Mouse (Mus musculus) liver, embryonic 16.5 days (tissue): ENCODE measurements around the gene Fev. TPM values are rescaled to one million over a fixed set of nuclear protein-coding genes. Genes with fewer than 3 reads are reported as not detected.

Source experiments
- ATAC-seq: fragments of 200-750 bp; cut with Nextera tagmentation; 2 replicates; pipeline ENCODE4 v1.8.0; 2017; ENCODE audit warnings: low read depth, mild to moderate bottlenecking, moderate number of reproducible peaks, moderate library complexity
- H3K27ac ChIP-seq: fragments of 300-500 bp; sonication (generic); 2 replicates; pipeline ENCODE4 v1.5.1; 2014; ENCODE audit warnings: mild to moderate bottlenecking, low read length
- H3K27me3 ChIP-seq: fragments of 300-500 bp; sonication (generic); 2 replicates; pipeline ENCODE4 v1.6.1; 2014; ENCODE audit warnings: low read depth, low read length, mixed read lengths; ENCODE audit not compliant: control insufficient read depth, insufficient read depth
- H3K36me3 ChIP-seq: fragments of 300-500 bp; sonication (generic); 2 replicates; pipeline ENCODE4 v1.6.1; 2014; ENCODE audit warnings: mild to moderate bottlenecking; ENCODE audit not compliant: control insufficient read depth, insufficient read depth
- H3K4me1 ChIP-seq: fragments of 300-500 bp; sonication (generic); 2 replicates; pipeline ENCODE4 v1.6.1; 2014; ENCODE audit warnings: low read depth, low read length, mixed read lengths; ENCODE audit not compliant: control insufficient read depth
- H3K4me2 ChIP-seq: fragments of 300-500 bp; sonication (generic); 2 replicates; pipeline ENCODE4 v1.6.1; 2014; ENCODE audit warnings: low read depth, low read length, mixed read lengths
- H3K4me3 ChIP-seq: fragments of 300-500 bp; sonication (generic); 2 replicates; pipeline ENCODE4 v1.5.1; 2014; ENCODE audit warnings: low read depth, mild to moderate bottlenecking, low read length
- H3K9ac ChIP-seq: fragments of 300-500 bp; sonication (generic); 2 replicates; pipeline ENCODE4 v1.6.1; 2014; ENCODE audit warnings: low read depth, low read length
- H3K9me3 ChIP-seq: fragments of 300-500 bp; sonication (generic); replicated peaks from 2 replicates; pipeline ENCODE4 v1.6.1; 2016; ENCODE audit warnings: low read length; ENCODE audit not compliant: control insufficient read depth
- WGBS: fragments of 180-500 bp; shearing (Covaris S2); extraction: QIAGEN DNeasy Blood & Tissue Kit; methylation state at CpG from one replicate; pipeline ENCODE4 v1.1.7; 2014; ENCODE audit not compliant: insufficient replicate concordance; 5-methylcytosine and 5-hydroxymethylcytosine counted together
- microRNA counts: library from miRNA; unstranded; fragments of <30 nt; microRNA quantifications from one replicate; lab custom pipeline; 2016
- microRNA-seq: library from miRNA; unstranded; fragments of <30 nt; microRNA quantifications from one replicate; pipeline ENCODE4, GENCODE M21; 2016
- polyA plus RNA-seq: library from polyadenylated mRNA; unstranded; fragments of >200 nt; fragmentation: Nextera tagmentation; extraction: Ambion mirVana; gene quantifications from 2 replicates; pipeline ENCODE4 v1.2.1, GENCODE M21; 2015

Gene Fev
- polyA plus RNA-seq, 1 experiment from 2014 or later: not detected

- no peaks in the 10 kb centered on the region for H3K9me3 ChIP-seq
- no peak overlapping the region for H3K27ac ChIP-seq
- H3K36me3 ChIP-seq: no peaks in the 10 kb centered on the region
- no peak overlapping the region for H3K4me2 ChIP-seq
- no peak for ATAC-seq
- no peak overlapping the region for H3K9ac ChIP-seq
- no peak overlapping the region for H3K4me3 ChIP-seq
- 18% methylated on average over 6 of the region's 6 CpGs for WGBS
- peaks cover 52% of the 10 kb centered on the region for H3K27me3 ChIP-seq
- H3K4me1 ChIP-seq: no peaks in the 10 kb centered on the region; the same call in none of the 2 replicates
These were observed 35.0 kb downstream of the Fev start for GRCm38 (mm10) chr1:74850251-74850650.

- Histone ChIP-seq H3K4me1 (no peaks in the 10 kb centered on the region), H3K4me3 (no peak overlapping the region), H3K4me2 (no peak overlapping the region), H3K9me3 (no peaks in the 10 kb centered on the region), H3K27ac (no peak overlapping the region), H3K36me3 (no peaks in the 10 kb centered on the region), H3K27me3 (peaks cover 39% of the 10 kb centered on the region), H3K9ac (no peak overlapping the region)
- 35% methylated on average over 5 of the region's 5 CpGs for WGBS
- ATAC-seq: no peak
These were observed 36.3 kb downstream of the Fev start for GRCm38 (mm10) chr1:74848946-74849345.

- whole genome bisulfite sequencing: 24% methylated on average over 9 of the region's 9 CpGs
- Histone ChIP-seq H3K27me3 (peaks cover 16% of the 10 kb centered on the region), H3K27ac (no peak overlapping the region), H3K4me2 (no peak overlapping the region), H3K4me1 (no peaks in the 10 kb centered on the region), H3K9ac (no peak overlapping the region), H3K9me3 (no peaks in the 10 kb centered on the region), H3K4me3 (no peak overlapping the region), H3K36me3 (no peaks in the 10 kb centered on the region)
- no peak for ATAC-seq
These were observed 38.9 kb downstream of the Fev start for GRCm38 (mm10) chr1:74846341-74846740.

- H3K4me2 ChIP-seq: no peak overlapping the region
- ATAC-seq: no peak
- 66% methylated on average over 5 of the region's 5 CpGs for WGBS
- no peak overlapping the region for H3K27ac ChIP-seq
- no peak overlapping the region for H3K9ac ChIP-seq
- H3K4me3 ChIP-seq: no peak overlapping the region
- H3K27me3 ChIP-seq: peaks cover 2% of the 10 kb centered on the region; the same call in 1 of the 2 replicates
- H3K4me1 ChIP-seq: no peaks in the 10 kb centered on the region
- H3K9me3 ChIP-seq: no peaks in the 10 kb centered on the region
- no peaks in the 10 kb centered on the region for H3K36me3 ChIP-seq
These were observed 42.1 kb downstream of the Fev start for GRCm38 (mm10) chr1:74843090-74843489.

- 57% methylated on average over 3 of the region's 3 CpGs for WGBS
- no peak for ATAC-seq
- Histone ChIP-seq H3K27ac (no peak overlapping the region), H3K9me3 (no peaks in the 10 kb centered on the region), H3K4me3 (no peak overlapping the region), H3K36me3 (no peaks in the 10 kb centered on the region), H3K4me1 (no peaks in the 10 kb centered on the region), H3K4me2 (no peak overlapping the region), H3K27me3 (no peaks in the 10 kb centered on the region), H3K9ac (no peak overlapping the region)
These were observed 52.0 kb downstream of the Fev start for GRCm38 (mm10) chr1:74833255-74833654.

MicroRNAs encoded within 50 kb of the gene (microRNA counts, 519-probe panel; counts per million panel counts)
- 2,193 counts per million, percentile 38 among the panel's probes with 10 or more counts for microRNA mmu-miR-375 (lab: Ali Mortazavi, UCI)

Small RNA genes lying within 50 kb of the gene (microRNA-seq; reads per million reads assigned to microRNA genes)
- 2,012 reads per million, percentile 82 among the genes with 10 or more reads in this experiment for gene Mir375

Other genes starting within 250 kb of the Fev start
- 4.3 and 4.6 TPM in 2 replicates for gene Ttll4, start 223.7 kb downstream of the Fev start, polyA plus RNA-seq
- 7.5 and 8.9 TPM in 2 replicates for gene Cyp27a1, start 171.8 kb downstream of the Fev start, polyA plus RNA-seq
- 0.19 and 0.25 TPM in 2 replicates for gene Prkag3, start 136.2 kb downstream of the Fev start, polyA plus RNA-seq
- gene Wnt6, start 113.5 kb downstream of the Fev start, polyA plus RNA-seq: 0.06 and 0.11 TPM in 2 replicates
- not detected in 2 replicates for gene Wnt10a, start 93.9 kb downstream of the Fev start, polyA plus RNA-seq
- gene Cdk5r2, start 30.5 kb downstream of the Fev start, polyA plus RNA-seq: not detected in 2 replicates
- not detected in 2 replicates for gene Cryba2, start 7.7 kb upstream of the Fev start, polyA plus RNA-seq
- not detected in 2 replicates for gene Cfap65, start 50.2 kb upstream of the Fev start, polyA plus RNA-seq
- 2.6 and 4.0 TPM in 2 replicates for gene Ihh, start 66.3 kb upstream of the Fev start, polyA plus RNA-seq
- gene Nhej1, start 239.8 kb upstream of the Fev start, polyA plus RNA-seq: 5.6 and 6.0 TPM in 2 replicates
- gene Slc23a3, start 248.5 kb upstream of the Fev start, polyA plus RNA-seq: 2.5 and 2.6 TPM in 2 replicates